In genomic region chr3:86786845-86787351, GRCm38 (mm10) we compare ENCODE assay signal across 8 mouse cellular contexts.
DNase-seq lines count a peak whose midpoint lies in the region; ATAC-seq and TF ChIP-seq lines count a peak whose summit lies in the region.

No protein-coding gene starts in this region.

- H3K4me1 ChIP-seq in embryonic facial prominence, embryonic 12.5 days: 0 out of 2 replicates have a peak, but pooled peaks cover 11% of the 10 kb centered on the region
- no peaks in the 10 kb centered on the region for H3K4me1 ChIP-seq in kidney, embryonic 16.5 days (ENCODE audit: insufficient read depth, low read length)
- no peaks in the 10 kb centered on the region for H3K4me1 ChIP-seq in liver, postnatal 0 days (ENCODE audit: insufficient read depth)

- no peaks in the 10 kb centered on the region for H3K9me3 ChIP-seq in embryonic facial prominence, embryonic 12.5 days
- no peaks in the 10 kb centered on the region for H3K9me3 ChIP-seq in kidney, embryonic 16.5 days (ENCODE audit: low read length)
- H3K9me3 ChIP-seq in liver, postnatal 0 days (ENCODE audit: low read length): no peaks in the 10 kb centered on the region

- peak; percentile 61 for DNase-seq in layer of hippocampus, adult 11-12 months (ENCODE audit: low spot score)
- DNase-seq in layer of hippocampus, adult 9-10 months (ENCODE audit: low spot score): no peak
- DNase-seq in heart, adult 9 months (ENCODE audit: low spot score in 2 of 2): peak; percentile 69 to 71
- DNase-seq in liver, postnatal 0 days: no peak
- DNase-seq in right cerebral cortex, adult 18-20 months: peak; percentile 69
- DNase-seq in spleen, postnatal 4 days (ENCODE audit: low spot score in 2 of 2): no peak

- TF ChIP-seq EP300 in liver, postnatal 0 days (IDR thresholded peaks at IDR 0.05; ENCODE audit: low read depth): no peak

- WGBS in embryonic facial prominence, embryonic 12.5 days: 56% methylated on average over 11 of the region's 11 CpGs
- WGBS in kidney, embryonic 16.5 days: 60% methylated on average over 11 of the region's 11 CpGs
- 68% methylated on average over 11 of the region's 11 CpGs for WGBS in liver, postnatal 0 days (ENCODE audit: insufficient replicate concordance)

- no peak overlapping the region for H3K4me3 ChIP-seq in embryonic facial prominence, embryonic 12.5 days
- H3K4me3 ChIP-seq in kidney, embryonic 16.5 days (ENCODE audit: low read length): no peak overlapping the region
- H3K4me3 ChIP-seq in liver, postnatal 0 days (ENCODE audit: low read depth, low read length): no peak overlapping the region

- peaks cover 8% of the 10 kb centered on the region for H3K36me3 ChIP-seq in embryonic facial prominence, embryonic 12.5 days
- no peaks in the 10 kb centered on the region for H3K36me3 ChIP-seq in kidney, embryonic 16.5 days (ENCODE audit: insufficient read depth, low read length)
- H3K36me3 ChIP-seq in liver, postnatal 0 days (replicated peaks; ENCODE audit: insufficient read depth, low read length): 0 out of 2 replicates have a peak, but pooled peaks cover 3% of the 10 kb centered on the region

- no peak for TF ChIP-seq CTCF in liver, postnatal 0 days (IDR thresholded peaks at IDR 0.05; ENCODE audit: low read depth)

- peak overlapping the region; percentile 19; the same call in 1 of the 2 replicates for H3K9ac ChIP-seq in embryonic facial prominence, embryonic 12.5 days
- H3K9ac ChIP-seq in kidney, embryonic 16.5 days (replicated peaks; ENCODE audit: low read length): no peak overlapping the region
- H3K9ac ChIP-seq in liver, postnatal 0 days (replicated peaks): no peak overlapping the region

- H3K4me2 ChIP-seq in embryonic facial prominence, embryonic 12.5 days (replicated peaks): no peak overlapping the region
- H3K4me2 ChIP-seq in kidney, embryonic 16.5 days (replicated peaks; ENCODE audit: low read depth, low read length): no peak overlapping the region
- H3K4me2 ChIP-seq in liver, postnatal 0 days (ENCODE audit: low read depth, low read length): no peak overlapping the region

- ATAC-seq in embryonic facial prominence, embryonic 12.5 days (ENCODE audit: insufficient number of reproducible peaks, insufficient read depth, low FRiP score, low TSS enrichment): no peak
- ATAC-seq in kidney, embryonic 16.5 days (ENCODE audit: low FRiP score, low TSS enrichment): peak; percentile 62
- peak; percentile 35; the same call in 1 of the 2 replicates for ATAC-seq in liver, postnatal 0 days

- H3K27me3 ChIP-seq in embryonic facial prominence, embryonic 12.5 days: no peaks in the 10 kb centered on the region
- H3K27me3 ChIP-seq in kidney, embryonic 16.5 days (ENCODE audit: insufficient read depth, low read length): no peaks in the 10 kb centered on the region
- no peaks in the 10 kb centered on the region for H3K27me3 ChIP-seq in liver, postnatal 0 days (ENCODE audit: insufficient read depth, low read length)

- no peak overlapping the region for H3K27ac ChIP-seq in embryonic facial prominence, embryonic 12.5 days
- H3K27ac ChIP-seq in kidney, embryonic 16.5 days (ENCODE audit: low read length): no peak overlapping the region
- H3K27ac ChIP-seq in liver, postnatal 0 days (ENCODE audit: low read depth): no peak overlapping the region

Comparison
In these comparisons a context has a peak if more than half of its experiments do, and no peak if none do; other contexts are left out.
1. DNase-seq: peak in layer of hippocampus, adult 11-12 months (single experiment), heart, adult 9 months (2 of 2) and right cerebral cortex, adult 18-20 months (single experiment); none in layer of hippocampus, adult 9-10 months (single experiment), liver, postnatal 0 days (single experiment) and spleen, postnatal 4 days (0 of 2).